Mouse (Mus musculus): ENCODE data around the gene Cabp2. TPM values are rescaled to one million over a fixed set of nuclear protein-coding genes. Genes with fewer than 3 reads are reported as not detected.

Gene Cabp2
- polyA plus RNA-seq, 1 experiment from 2014 or later: not detected

GRCm38 (mm10) chr19:4104675-4105194 lies 23.4 kb downstream of the Cabp2 start:
- no peak overlapping the region for H3K27ac ChIP-seq (replicated peaks)
- H3K9me3 ChIP-seq (replicated peaks): no peaks in the 10 kb centered on the region
- peaks cover 36% of the 10 kb centered on the region for H3K4me1 ChIP-seq
- H3K36me3 ChIP-seq: peaks cover 55% of the 10 kb centered on the region
- ATAC-seq (ENCODE audit: low FRiP score): no peak
- no peak overlapping the region for H3K9ac ChIP-seq (replicated peaks)
- H3K4me2 ChIP-seq: no peak overlapping the region
- no peak overlapping the region for H3K4me3 ChIP-seq (replicated peaks)
- H3K27me3 ChIP-seq (replicated peaks): no peaks in the 10 kb centered on the region
- 92% methylated on average over 16 of the region's 16 CpGs for WGBS

- no peaks in the 10 kb centered on the region for H3K27me3 ChIP-seq (replicated peaks)
- no peak for ATAC-seq (ENCODE audit: low FRiP score)
- H3K27ac ChIP-seq (replicated peaks): no peak overlapping the region
- no peak overlapping the region for H3K4me3 ChIP-seq (replicated peaks)
- H3K9ac ChIP-seq (replicated peaks): no peak overlapping the region
- H3K9me3 ChIP-seq (replicated peaks): no peaks in the 10 kb centered on the region
- no peak overlapping the region for H3K4me2 ChIP-seq
- H3K4me1 ChIP-seq: peaks cover 17% of the 10 kb centered on the region
- H3K36me3 ChIP-seq: peaks cover 69% of the 10 kb centered on the region
- WGBS: 93% methylated on average over 14 of the region's 14 CpGs
Measured at GRCm38 (mm10) chr19:4106654-4107053, 25.3 kb downstream of the Cabp2 start.

- Histone ChIP-seq H3K27ac (replicated peaks) (no peak overlapping the region), H3K4me1 (peaks cover under 1% of the 10 kb centered on the region; the same call in 1 of the 2 replicates), H3K4me3 (replicated peaks) (no peak overlapping the region), H3K9me3 (replicated peaks) (no peaks in the 10 kb centered on the region), H3K9ac (replicated peaks) (no peak overlapping the region), H3K27me3 (replicated peaks) (no peaks in the 10 kb centered on the region), H3K4me2 (no peak overlapping the region), H3K36me3 (peaks cover 82% of the 10 kb centered on the region)
- ATAC-seq (ENCODE audit: low FRiP score): no peak
- WGBS: 88% methylated on average over 9 of the region's 9 CpGs
Measured at GRCm38 (mm10) chr19:4108535-4108934, 27.2 kb downstream of the Cabp2 start.

- Histone ChIP-seq H3K4me3 (replicated peaks) (no peak overlapping the region), H3K4me2 (no peak overlapping the region), H3K36me3 (peaks cover 93% of the 10 kb centered on the region), H3K27ac (replicated peaks) (no peak overlapping the region), H3K9me3 (replicated peaks) (no peaks in the 10 kb centered on the region), H3K9ac (replicated peaks) (no peak overlapping the region), H3K4me1 (0 out of 2 replicates have a peak, but pooled peaks cover 5% of the 10 kb centered on the region), H3K27me3 (replicated peaks) (no peaks in the 10 kb centered on the region)
- 95% methylated on average over 26 of the region's 26 CpGs for WGBS
- ATAC-seq (ENCODE audit: low FRiP score): no peak
Measured at GRCm38 (mm10) chr19:4112063-4112960, 30.9 kb downstream of the Cabp2 start.

- no peaks in the 10 kb centered on the region for H3K27me3 ChIP-seq (replicated peaks)
- H3K4me1 ChIP-seq: 0 out of 2 replicates have a peak, but pooled peaks cover 5% of the 10 kb centered on the region
- H3K9me3 ChIP-seq (replicated peaks): no peaks in the 10 kb centered on the region
- ATAC-seq (ENCODE audit: low FRiP score): no peak
- H3K4me2 ChIP-seq: no peak overlapping the region
- H3K36me3 ChIP-seq: peaks cover 94% of the 10 kb centered on the region
- H3K4me3 ChIP-seq (replicated peaks): no peak overlapping the region
- H3K27ac ChIP-seq (replicated peaks): no peak overlapping the region
- no peak overlapping the region for H3K9ac ChIP-seq (replicated peaks)
- 76% methylated on average over 13 of the region's 13 CpGs for whole genome bisulfite sequencing
Measured at GRCm38 (mm10) chr19:4113186-4113805, 31.9 kb downstream of the Cabp2 start.

- 58% methylated on average over 5 of the region's 5 CpGs for WGBS
- Histone ChIP-seq H3K9me3 (replicated peaks) (no peaks in the 10 kb centered on the region), H3K4me1 (0 out of 2 replicates have a peak, but pooled peaks cover 5% of the 10 kb centered on the region), H3K4me3 (replicated peaks) (no peak overlapping the region), H3K27ac (replicated peaks) (no peak overlapping the region), H3K36me3 (peaks cover 89% of the 10 kb centered on the region), H3K9ac (replicated peaks) (no peak overlapping the region), H3K27me3 (replicated peaks) (no peaks in the 10 kb centered on the region), H3K4me2 (no peak overlapping the region)
- ATAC-seq (ENCODE audit: low FRiP score): no peak
Measured at GRCm38 (mm10) chr19:4113806-4114230, 32.4 kb downstream of the Cabp2 start.

- Histone ChIP-seq H3K4me1 (0 out of 2 replicates have a peak, but pooled peaks cover 5% of the 10 kb centered on the region), H3K9ac (replicated peaks) (no peak overlapping the region), H3K27me3 (replicated peaks) (no peaks in the 10 kb centered on the region), H3K9me3 (replicated peaks) (no peaks in the 10 kb centered on the region), H3K36me3 (peaks cover 83% of the 10 kb centered on the region), H3K27ac (replicated peaks) (no peak overlapping the region), H3K4me2 (no peak overlapping the region), H3K4me3 (replicated peaks) (no peak overlapping the region)
- ATAC-seq (ENCODE audit: low FRiP score): no peak
- 97% methylated on average over 10 of the region's 10 CpGs for WGBS
Measured at GRCm38 (mm10) chr19:4114551-4114950, 33.2 kb downstream of the Cabp2 start.

- no peak overlapping the region for H3K9ac ChIP-seq (replicated peaks)
- no peaks in the 10 kb centered on the region for H3K9me3 ChIP-seq (replicated peaks)
- H3K4me3 ChIP-seq (replicated peaks): no peak overlapping the region
- H3K4me1 ChIP-seq: peaks cover 9% of the 10 kb centered on the region
- WGBS: 97% methylated on average over 10 of the region's 10 CpGs
- no peaks in the 10 kb centered on the region for H3K27me3 ChIP-seq (replicated peaks)
- no peak overlapping the region for H3K27ac ChIP-seq (replicated peaks)
- peaks cover 81% of the 10 kb centered on the region for H3K36me3 ChIP-seq
- no peak for ATAC-seq (ENCODE audit: low FRiP score)
- no peak overlapping the region for H3K4me2 ChIP-seq
Measured at GRCm38 (mm10) chr19:4115144-4115543, 33.8 kb downstream of the Cabp2 start.

- H3K27ac ChIP-seq (replicated peaks): no peak overlapping the region
- no peak overlapping the region for H3K4me2 ChIP-seq
- no peak overlapping the region for H3K9ac ChIP-seq (replicated peaks)
- no peak overlapping the region for H3K4me3 ChIP-seq (replicated peaks)
- WGBS: 84% methylated on average over 11 of the region's 11 CpGs
- H3K36me3 ChIP-seq: peaks cover 75% of the 10 kb centered on the region
- H3K27me3 ChIP-seq (replicated peaks): no peaks in the 10 kb centered on the region
- ATAC-seq (ENCODE audit: low FRiP score): no peak
- H3K4me1 ChIP-seq: peaks cover 15% of the 10 kb centered on the region
- no peaks in the 10 kb centered on the region for H3K9me3 ChIP-seq (replicated peaks)
Measured at GRCm38 (mm10) chr19:4115816-4116215, 34.4 kb downstream of the Cabp2 start.

GRCm38 (mm10) chr19:4117006-4117405 lies 35.6 kb downstream of the Cabp2 start:
- Histone ChIP-seq H3K27me3 (replicated peaks) (no peaks in the 10 kb centered on the region), H3K4me3 (replicated peaks) (no peak overlapping the region), H3K4me2 (no peak overlapping the region), H3K4me1 (peaks cover 21% of the 10 kb centered on the region), H3K9ac (replicated peaks) (no peak overlapping the region), H3K36me3 (peaks cover 63% of the 10 kb centered on the region), H3K9me3 (replicated peaks) (no peaks in the 10 kb centered on the region), H3K27ac (replicated peaks) (no peak overlapping the region)
- 94% methylated on average over 7 of the region's 7 CpGs for WGBS
- ATAC-seq (ENCODE audit: low FRiP score): no peak

GRCm38 (mm10) chr19:4118350-4118749 lies 37.0 kb downstream of the Cabp2 start:
- 95% methylated on average over 2 of the region's 2 CpGs for WGBS
- peaks cover 50% of the 10 kb centered on the region for H3K36me3 ChIP-seq
- no peak for ATAC-seq (ENCODE audit: low FRiP score)
- no peaks in the 10 kb centered on the region for H3K27me3 ChIP-seq (replicated peaks)
- no peak overlapping the region for H3K4me2 ChIP-seq
- H3K4me1 ChIP-seq: peaks cover 21% of the 10 kb centered on the region
- H3K9me3 ChIP-seq (replicated peaks): no peaks in the 10 kb centered on the region
- H3K9ac ChIP-seq (replicated peaks): no peak overlapping the region
- H3K4me3 ChIP-seq (replicated peaks): no peak overlapping the region
- H3K27ac ChIP-seq (replicated peaks): no peak overlapping the region
